Mouse (Mus musculus) liver, adult 2 months (tissue): ENCODE measurements at regions not wholly inside any gene's neighbourhood (a gene's known extent, or its start where the extent isn't known, plus 50 kb on each side); places are given as distances from the start of the nearest gene placed in this dataset.
A peak's percentile ranks its signal among the peaks of the same experiment; 100 is the strongest.

Source experiments
- DNase-seq: peaks from one replicate; pipeline ENCODE4 v3.0.0-alpha.2; 2011; ENCODE audit warnings: low read depth, low spot score; ENCODE audit errors: extremely low read depth
- H3K27ac ChIP-seq: fragments of 200-500 bp; replicated peaks from 2 replicates; pipeline ENCODE4 v1.5.1; 2012; ENCODE audit warnings: low read depth, mild to moderate bottlenecking, control low read depth, inconsistent platforms, low read length; ENCODE audit not compliant: insufficient read depth
- H3K27me3 ChIP-seq: fragments of 200-500 bp; 2 replicates; pipeline ENCODE4 v1.6.1; 2012; ENCODE audit warnings: mild to moderate bottlenecking, moderate library complexity, low read length, inconsistent platforms; ENCODE audit not compliant: control insufficient read depth, insufficient read depth
- H3K36me3 ChIP-seq: fragments of 200-500 bp; 2 replicates; pipeline ENCODE4 v1.6.1; 2012; ENCODE audit warnings: low read length, inconsistent platforms; ENCODE audit not compliant: control insufficient read depth, insufficient read depth
- H3K4me1 ChIP-seq: fragments of 200-500 bp; 2 replicates; pipeline ENCODE4 v1.6.1; 2011; ENCODE audit warnings: low read length; ENCODE audit not compliant: control insufficient read depth, insufficient read depth
- H3K4me3 ChIP-seq: fragments of 200-500 bp; 2 replicates; pipeline ENCODE4 v1.5.1; 2011; ENCODE audit warnings: low read depth, mild to moderate bottlenecking, control low read depth, low read length, moderate library complexity; ENCODE audit not compliant: insufficient read depth
- H3K79me2 ChIP-seq: fragments of 200-500 bp; 2 replicates; pipeline ENCODE4 v1.6.1; 2012; ENCODE audit warnings: inconsistent platforms, mild to moderate bottlenecking, low read length, moderate library complexity; ENCODE audit not compliant: control insufficient read depth, insufficient read depth
- H3K9ac ChIP-seq: fragments of 200-500 bp; 2 replicates; pipeline ENCODE4 v1.6.1; 2012; ENCODE audit warnings: low read depth, mild to moderate bottlenecking, control low read depth, inconsistent platforms, low read length
- CTCF ChIP-seq: fragments of 200-500 bp; IDR thresholded peaks from 2 replicates; pipeline ENCODE4 v1.5.1; 2011; ENCODE audit warnings: low read depth, low read length, control low read depth
- POLR2A ChIP-seq: fragments of 200-500 bp; IDR thresholded peaks from 2 replicates; pipeline ENCODE4 v1.6.1; 2011; ENCODE audit warnings: low read length, control low read depth; ENCODE audit not compliant: insufficient read depth; ENCODE audit errors: extremely low read depth
- WGBS: fragments of 180-500 bp; shearing (Covaris S2); methylation state at CpG from one replicate; pipeline ENCODE4 v1.1.7; 2018; 5-methylcytosine and 5-hydroxymethylcytosine counted together

GRCm38 (mm10) chr8:88934708-88935107 lies 109.3 kb downstream of the Sall1 start:
- TF ChIP-seq POLR2A: no peak
- no peak for TF ChIP-seq CTCF
- H3K4me3 ChIP-seq: no peak overlapping the region
- no peaks in the 10 kb centered on the region for H3K36me3 ChIP-seq
- H3K9ac ChIP-seq: no peak overlapping the region
- no peaks in the 10 kb centered on the region; the same call in 1 of the 2 replicates for H3K27me3 ChIP-seq
- 97% methylated on average over 5 of the region's 5 CpGs for whole genome bisulfite sequencing
- H3K4me1 ChIP-seq: no peaks in the 10 kb centered on the region
- no peak overlapping the region for H3K27ac ChIP-seq
- no peaks in the 10 kb centered on the region for H3K79me2 ChIP-seq
- DNase-seq: no peak

DNA sequence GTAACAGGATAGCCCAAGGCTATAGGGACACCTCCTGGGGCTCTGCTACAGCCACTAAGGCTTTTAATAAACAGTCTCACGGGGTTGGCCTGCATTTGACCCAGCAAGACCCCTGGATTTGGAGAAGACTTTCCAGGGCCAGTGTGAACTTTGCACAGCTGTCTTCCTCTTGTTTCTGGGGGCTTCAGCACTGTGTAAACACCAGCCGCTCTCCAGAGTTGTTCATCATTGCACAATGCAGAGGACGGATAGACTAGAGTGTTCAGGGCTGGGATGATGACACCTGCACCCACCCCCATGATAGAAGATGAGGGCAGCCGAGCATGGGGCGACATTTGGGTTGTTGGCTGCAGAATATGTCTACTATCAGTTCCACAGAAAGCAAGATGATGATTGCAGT lies 112.9 kb downstream of the Sall1 start:
- Histone ChIP-seq H3K27me3 (no peaks in the 10 kb centered on the region; the same call in 1 of the 2 replicates), H3K4me1 (no peaks in the 10 kb centered on the region), H3K27ac (no peak overlapping the region), H3K4me3 (no peak overlapping the region), H3K9ac (no peak overlapping the region), H3K79me2 (no peaks in the 10 kb centered on the region), H3K36me3 (no peaks in the 10 kb centered on the region)
- 61% methylated on average over 5 of the region's 5 CpGs for WGBS
- TF ChIP-seq CTCF (no peak), POLR2A (no peak)
- DNase-seq: no peak

GRCm38 (mm10) chr8:88930370-88930769 lies 113.6 kb downstream of the Sall1 start:
- TF ChIP-seq CTCF (no peak), POLR2A (no peak)
- Histone ChIP-seq H3K27ac (no peak overlapping the region), H3K4me3 (no peak overlapping the region), H3K9ac (no peak overlapping the region), H3K79me2 (no peaks in the 10 kb centered on the region), H3K36me3 (no peaks in the 10 kb centered on the region), H3K4me1 (no peaks in the 10 kb centered on the region), H3K27me3 (no peaks in the 10 kb centered on the region; the same call in 1 of the 2 replicates)
- DNase-seq: no peak
- WGBS: 77% methylated on average over 2 of the region's 2 CpGs

- H3K36me3 ChIP-seq: no peaks in the 10 kb centered on the region
- no peak for TF ChIP-seq POLR2A
- H3K4me3 ChIP-seq: no peak overlapping the region
- no peak overlapping the region for H3K27ac ChIP-seq
- H3K4me1 ChIP-seq: no peaks in the 10 kb centered on the region
- no peak for DNase-seq
- H3K79me2 ChIP-seq: no peaks in the 10 kb centered on the region
- H3K9ac ChIP-seq: no peak overlapping the region
- WGBS: 82% methylated on average over 7 of the region's 7 CpGs
- no peaks in the 10 kb centered on the region; the same call in 1 of the 2 replicates for H3K27me3 ChIP-seq
These were observed 115.1 kb downstream of the Sall1 start for GRCm38 (mm10) chr8:88928675-88929377.

DNA sequence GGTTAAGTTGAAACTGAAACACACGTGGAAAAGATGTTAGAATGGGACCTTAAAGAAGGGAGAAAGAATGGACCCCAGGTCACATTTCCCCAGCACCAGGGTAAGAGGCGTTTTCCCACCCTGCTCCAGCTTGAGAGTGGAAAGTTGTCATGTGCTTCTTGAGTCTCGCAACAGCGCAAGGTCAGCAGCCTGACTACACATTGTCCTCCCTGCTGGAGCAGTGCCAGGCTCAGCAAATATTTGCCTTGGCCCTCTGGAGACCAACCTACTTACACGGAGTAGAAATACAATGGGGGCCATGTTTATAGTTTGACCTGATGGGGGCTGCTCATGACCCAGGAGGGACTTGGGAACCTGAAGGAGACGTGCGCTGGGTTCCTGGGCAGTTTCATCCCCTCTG lies 121.1 kb downstream of the Sall1 start:
- peak; percentile 81 for DNase-seq
- Histone ChIP-seq H3K4me3 (no peak overlapping the region), H3K79me2 (no peaks in the 10 kb centered on the region), H3K27ac (no peak overlapping the region), H3K9ac (no peak overlapping the region), H3K36me3 (no peaks in the 10 kb centered on the region), H3K4me1 (no peaks in the 10 kb centered on the region; the same call in 1 of the 2 replicates), H3K27me3 (no peaks in the 10 kb centered on the region)
- 31% methylated on average over 7 of the region's 7 CpGs for WGBS
- TF ChIP-seq POLR2A: no peak
- TF ChIP-seq CTCF: no peak

DNA sequence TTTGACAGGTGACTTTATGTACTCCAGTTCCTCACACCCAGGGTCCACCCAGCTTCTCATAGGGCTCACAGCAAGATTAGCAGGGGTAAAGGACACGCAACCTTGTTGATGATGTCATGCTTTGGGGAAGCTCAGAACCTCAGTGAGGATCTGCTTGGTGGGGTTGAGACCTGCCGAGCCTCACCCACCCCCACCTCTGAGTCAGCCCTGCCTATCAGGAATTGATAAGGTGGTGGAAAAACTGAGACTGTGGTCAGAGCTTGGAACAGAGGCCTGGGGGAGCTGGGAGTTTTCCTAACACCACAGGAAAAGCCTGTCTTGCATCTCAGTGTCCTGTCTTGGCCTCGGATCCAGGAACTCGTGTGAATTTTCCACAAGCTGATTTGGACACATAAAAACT lies 122.0 kb downstream of the Sall1 start:
- no peak for DNase-seq
- H3K36me3 ChIP-seq: no peaks in the 10 kb centered on the region
- no peak overlapping the region for H3K9ac ChIP-seq
- no peaks in the 10 kb centered on the region for H3K27me3 ChIP-seq
- H3K79me2 ChIP-seq: no peaks in the 10 kb centered on the region
- TF ChIP-seq CTCF (no peak), POLR2A (no peak)
- H3K27ac ChIP-seq: no peak overlapping the region
- no peak overlapping the region for H3K4me3 ChIP-seq
- WGBS: 76% methylated on average over 4 of the region's 4 CpGs
- no peaks in the 10 kb centered on the region; the same call in 1 of the 2 replicates for H3K4me1 ChIP-seq
